Mouse (Mus musculus) ES-E14 (cell line): ENCODE measurements at regions not wholly inside any gene's neighbourhood (a gene's known extent, or its start where the extent isn't known, plus 50 kb on each side); places are given as distances from the start of the nearest gene placed in this dataset.

Source experiments
- CHD2 ChIP-seq: IDR thresholded peaks from 2 replicates; pipeline ENCODE4 v1.6.1; 2014; ENCODE audit warnings: mild to moderate bottlenecking, low read depth, low read length, inconsistent platforms
- HCFC1 ChIP-seq: IDR thresholded peaks from 2 replicates; pipeline ENCODE4 v1.6.1; 2012; ENCODE audit warnings: low read length, inconsistent platforms, borderline replicate concordance; ENCODE audit not compliant: insufficient read depth
- MAFK ChIP-seq: IDR thresholded peaks from 2 replicates; pipeline ENCODE4 v1.6.1; 2014; ENCODE audit warnings: mild to moderate bottlenecking, low read depth, low read length, inconsistent platforms; ENCODE audit not compliant: insufficient read depth
- ZNF384 ChIP-seq: IDR thresholded peaks from 2 replicates; pipeline ENCODE4 v1.6.1; 2012; ENCODE audit warnings: low read depth, low read length, inconsistent platforms

- TF ChIP-seq CHD2: no peak
- no peak for TF ChIP-seq ZNF384
- no peak for TF ChIP-seq HCFC1
- no peak for TF ChIP-seq MAFK
These were observed 62.3 kb upstream of the Gprin3 start for GRCm38 (mm10) chr6:59488386-59488785.
